Mouse (Mus musculus): ENCODE results near the gene Nedd9.

DNA sequence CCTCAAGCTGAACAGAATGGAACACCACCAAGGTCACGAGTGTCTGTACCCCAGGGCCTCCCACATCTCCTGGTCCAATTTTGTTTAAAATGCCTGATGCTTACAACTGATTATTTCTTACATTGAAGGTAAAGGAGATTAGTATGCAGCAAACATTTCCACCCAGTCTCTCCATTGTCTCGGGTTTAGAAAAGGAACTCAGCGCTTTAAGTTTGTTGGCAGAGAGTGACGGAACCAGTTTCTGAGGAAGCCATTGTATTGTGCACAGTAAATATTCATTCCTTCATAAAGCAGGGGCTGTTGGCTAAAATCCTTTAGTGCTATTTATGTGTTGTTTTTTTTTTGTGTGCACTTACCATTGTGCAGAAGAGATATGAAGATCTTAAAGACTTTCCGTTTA is 166.4 kb downstream of the Nedd9 start:
- TF ChIP-seq EP300 (IDR thresholded peaks at IDR 0.05; ENCODE audit: insufficient read depth, low read depth, low read length) (no peak), CTCF (IDR thresholded peaks at IDR 0.05) (no peak), POLR2A (IDR thresholded peaks at IDR 0.05; ENCODE audit: insufficient read depth, low read depth, low read length) (no peak)
